ENCODE assay signal across 18 mouse cellular contexts in the genomic region with DNA sequence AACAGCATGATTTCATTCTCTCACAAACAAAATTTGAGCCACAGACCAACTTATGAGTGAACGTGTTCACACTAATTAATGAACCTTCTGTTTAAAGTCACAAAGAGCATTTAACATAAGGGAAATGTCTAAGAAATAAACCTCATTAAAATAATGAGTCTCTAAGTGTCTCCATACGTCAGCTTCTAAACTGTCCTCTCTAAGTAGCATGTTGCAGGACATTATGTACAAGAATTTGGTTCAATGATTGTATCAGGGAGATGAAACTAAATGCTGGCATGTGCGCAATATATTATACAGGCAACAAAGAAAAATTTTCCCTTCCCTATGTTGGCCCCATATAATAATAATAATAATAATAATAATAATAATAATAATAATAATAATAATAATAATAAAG.
DNase-seq lines count a peak whose midpoint lies in the region; ATAC-seq and TF ChIP-seq lines count a peak whose summit lies in the region.
"Had no signal": no experiment of that assay in that cellular context is flagged by ENCODE, and none has a peak within 500 bp of the region (broad histone marks: within the 10 kb centered on the region; RNA-seq: fewer than 3 reads in every experiment).

No protein-coding gene starts in this region.

- H3K36me3 ChIP-seq in forebrain, embryonic 12.5 days (replicated peaks) = no peaks in the 10 kb centered on the region
- no peaks in the 10 kb centered on the region for H3K36me3 ChIP-seq in forebrain, postnatal 0 days (ENCODE audit: insufficient read depth)
- no peaks in the 10 kb centered on the region for H3K36me3 ChIP-seq in forebrain, embryonic 13.5 days (ENCODE audit: poor library complexity, severe bottlenecking)
- no peaks in the 10 kb centered on the region for H3K36me3 ChIP-seq in forebrain, embryonic 15.5 days
- H3K36me3 ChIP-seq: embryonic facial prominence, embryonic 10.5 days; embryonic facial prominence, embryonic 12.5 days had no signal

- no peak for DNase-seq in forebrain, postnatal 0 days
- DNase-seq in brain, embryonic 14.5 days (ENCODE audit: low read depth) = peak; percentile 35
- DNase-seq in natural killer cell, adult 2 months (ENCODE audit: low spot score in 2 of 2) = no peak
- no peak for DNase-seq in kidney, postnatal 14 days
- no peak for DNase-seq in heart, postnatal 4 days
- DNase-seq: adrenal gland, adult 2 months; adrenal gland, postnatal 10 days; adrenal gland, postnatal 25 days; cerebellum, adult 11-12 months; cerebellum, adult 2 months; cerebellum, adult 9-10 months; cerebellum, postnatal 10 days; cerebellum, postnatal 25 days had no signal

- H3K4me1 ChIP-seq in forebrain, embryonic 12.5 days = peaks cover 3% of the 10 kb centered on the region; the same call in 1 of the 2 replicates
- H3K4me1 ChIP-seq in forebrain, postnatal 0 days (ENCODE audit: insufficient read depth) = no peaks in the 10 kb centered on the region
- peaks cover 10% of the 10 kb centered on the region; the same call in 1 of the 2 replicates for H3K4me1 ChIP-seq in forebrain, embryonic 13.5 days
- peaks cover 9% of the 10 kb centered on the region for H3K4me1 ChIP-seq in forebrain, embryonic 15.5 days
- H3K4me1 ChIP-seq: embryonic facial prominence, embryonic 10.5 days; embryonic facial prominence, embryonic 12.5 days had no signal

- H3K9me3 ChIP-seq in forebrain, embryonic 12.5 days = no peaks in the 10 kb centered on the region
- no peaks in the 10 kb centered on the region for H3K9me3 ChIP-seq in forebrain, postnatal 0 days (ENCODE audit: low read length)
- H3K9me3 ChIP-seq in forebrain, embryonic 13.5 days (replicated peaks) = no peaks in the 10 kb centered on the region
- no peaks in the 10 kb centered on the region for H3K9me3 ChIP-seq in forebrain, embryonic 15.5 days
- H3K9me3 ChIP-seq: embryonic facial prominence, embryonic 10.5 days; embryonic facial prominence, embryonic 12.5 days had no signal

- H3K4me2 ChIP-seq in forebrain, embryonic 12.5 days = no peak overlapping the region
- no peak overlapping the region for H3K4me2 ChIP-seq in forebrain, postnatal 0 days (ENCODE audit: low read depth)
- no peak overlapping the region for H3K4me2 ChIP-seq in forebrain, embryonic 13.5 days
- no peak overlapping the region for H3K4me2 ChIP-seq in forebrain, embryonic 15.5 days (replicated peaks)
- H3K4me2 ChIP-seq: embryonic facial prominence, embryonic 12.5 days had no signal

- no peak overlapping the region for H3K27ac ChIP-seq in forebrain, embryonic 12.5 days
- H3K27ac ChIP-seq in forebrain, postnatal 0 days (ENCODE audit: low read depth, low read length) = no peak overlapping the region
- H3K27ac ChIP-seq in forebrain, embryonic 13.5 days = no peak overlapping the region
- no peak overlapping the region for H3K27ac ChIP-seq in forebrain, embryonic 15.5 days (replicated peaks)
- H3K27ac ChIP-seq: embryonic facial prominence, embryonic 10.5 days; embryonic facial prominence, embryonic 12.5 days had no signal

- no peak for TF ChIP-seq POLR2A in brain, embryonic 14.5 days (IDR thresholded peaks at IDR 0.05; ENCODE audit: borderline replicate concordance, extremely low read depth, insufficient read depth, insufficient read length, poor library complexity, severe bottlenecking)

- WGBS in forebrain, embryonic 12.5 days = 44% methylated on average over 3 of the region's 3 CpGs
- WGBS in forebrain, postnatal 0 days = 39% methylated on average over 3 of the region's 3 CpGs
- 41% methylated on average over 3 of the region's 3 CpGs for WGBS in forebrain, embryonic 13.5 days
- 31% methylated on average over 3 of the region's 3 CpGs for WGBS in forebrain, embryonic 15.5 days

- H3K27me3 ChIP-seq in forebrain, embryonic 12.5 days = no peaks in the 10 kb centered on the region
- no peaks in the 10 kb centered on the region for H3K27me3 ChIP-seq in forebrain, postnatal 0 days (ENCODE audit: insufficient read depth, low read length)
- H3K27me3 ChIP-seq in forebrain, embryonic 13.5 days = no peaks in the 10 kb centered on the region
- no peaks in the 10 kb centered on the region for H3K27me3 ChIP-seq in forebrain, embryonic 15.5 days
- H3K27me3 ChIP-seq: embryonic facial prominence, embryonic 12.5 days had no signal

- H3K9ac ChIP-seq in forebrain, embryonic 12.5 days = no peak overlapping the region
- H3K9ac ChIP-seq in forebrain, postnatal 0 days = no peak overlapping the region
- no peak overlapping the region for H3K9ac ChIP-seq in forebrain, embryonic 13.5 days
- H3K9ac ChIP-seq in forebrain, embryonic 15.5 days (replicated peaks) = no peak overlapping the region
- H3K9ac ChIP-seq: embryonic facial prominence, embryonic 12.5 days had no signal

- TF ChIP-seq CTCF in forebrain, postnatal 0 days (IDR thresholded peaks at IDR 0.05; ENCODE audit: low read depth) = no peak
- TF ChIP-seq CTCF in brain, embryonic 14.5 days (IDR thresholded peaks at IDR 0.05; ENCODE audit: borderline replicate concordance, extremely low read depth, insufficient read depth, insufficient read length) = no peak

- H3K4me3 ChIP-seq in forebrain, embryonic 12.5 days (replicated peaks) = no peak overlapping the region
- no peak overlapping the region for H3K4me3 ChIP-seq in forebrain, postnatal 0 days (ENCODE audit: low read depth, low read length)
- no peak overlapping the region for H3K4me3 ChIP-seq in forebrain, embryonic 13.5 days
- H3K4me3 ChIP-seq in forebrain, embryonic 15.5 days = no peak overlapping the region
- H3K4me3 ChIP-seq: embryonic facial prominence, embryonic 10.5 days; embryonic facial prominence, embryonic 12.5 days had no signal

- peak; percentile 72 for ATAC-seq in forebrain, embryonic 12.5 days (ENCODE audit: low FRiP score)
- no peak for ATAC-seq in forebrain, postnatal 0 days
- ATAC-seq in forebrain, embryonic 13.5 days = peak; percentile 66
- peak; percentile 46; the same call in 1 of the 2 replicates for ATAC-seq in forebrain, embryonic 15.5 days (replicated peaks)
